Mouse (Mus musculus) testis, adult 2 months (tissue): ENCODE results near the gene Clasrp. TPM values are rescaled to one million over a fixed set of nuclear protein-coding genes. Genes with fewer than 3 reads are reported as not detected.

Experiments
- H3K27ac ChIP-seq: fragments of 200-500 bp; 2 replicates; pipeline ENCODE4 v1.5.1; 2012; ENCODE audit warnings: low read depth, low read length; ENCODE audit not compliant: control insufficient read depth, insufficient read depth
- H3K27me3 ChIP-seq: fragments of 200-500 bp; 2 replicates; pipeline ENCODE4 v1.6.1; 2012; ENCODE audit warnings: mild to moderate bottlenecking, low read length, moderate library complexity; ENCODE audit not compliant: control insufficient read depth, insufficient read depth
- H3K36me3 ChIP-seq: fragments of 200-500 bp; 2 replicates; pipeline ENCODE4 v1.6.1; 2012; ENCODE audit warnings: mild to moderate bottlenecking, low read length; ENCODE audit not compliant: control insufficient read depth, insufficient read depth
- H3K4me1 ChIP-seq: fragments of 200-500 bp; 2 replicates; pipeline ENCODE4 v1.6.1; 2012; ENCODE audit warnings: low read length; ENCODE audit not compliant: control insufficient read depth, insufficient read depth
- H3K4me3 ChIP-seq: fragments of 200-500 bp; 2 replicates; pipeline ENCODE4 v1.5.1; 2012; ENCODE audit warnings: low read depth, mild to moderate bottlenecking, low read length, moderate library complexity, mixed read lengths; ENCODE audit not compliant: control insufficient read depth
- CTCF ChIP-seq: fragments of 200-500 bp; IDR thresholded peaks from 2 replicates; pipeline ENCODE4 v1.5.1; 2012; ENCODE audit warnings: low read depth, mild to moderate bottlenecking, inconsistent platforms, low read length, moderate library complexity; ENCODE audit not compliant: control insufficient read depth, insufficient read depth, insufficient replicate concordance
- POLR2A ChIP-seq: fragments of 200-500 bp; IDR thresholded peaks from 2 replicates; pipeline ENCODE4 v1.6.1; 2012; ENCODE audit warnings: low read depth, mild to moderate bottlenecking, inconsistent platforms, low read length, moderate library complexity; ENCODE audit not compliant: control insufficient read depth
- polyA plus RNA-seq: library from polyadenylated mRNA; depleted of rRNA; stranded (reverse); fragments of >200 nt; gene quantifications from 2 replicates; pipeline ENCODE4 v1.2.3, GENCODE M21; 2012; rRNA removed

The Clasrp gene
- polyA plus RNA-seq, 1 experiment = 99.3 TPM

DNA sequence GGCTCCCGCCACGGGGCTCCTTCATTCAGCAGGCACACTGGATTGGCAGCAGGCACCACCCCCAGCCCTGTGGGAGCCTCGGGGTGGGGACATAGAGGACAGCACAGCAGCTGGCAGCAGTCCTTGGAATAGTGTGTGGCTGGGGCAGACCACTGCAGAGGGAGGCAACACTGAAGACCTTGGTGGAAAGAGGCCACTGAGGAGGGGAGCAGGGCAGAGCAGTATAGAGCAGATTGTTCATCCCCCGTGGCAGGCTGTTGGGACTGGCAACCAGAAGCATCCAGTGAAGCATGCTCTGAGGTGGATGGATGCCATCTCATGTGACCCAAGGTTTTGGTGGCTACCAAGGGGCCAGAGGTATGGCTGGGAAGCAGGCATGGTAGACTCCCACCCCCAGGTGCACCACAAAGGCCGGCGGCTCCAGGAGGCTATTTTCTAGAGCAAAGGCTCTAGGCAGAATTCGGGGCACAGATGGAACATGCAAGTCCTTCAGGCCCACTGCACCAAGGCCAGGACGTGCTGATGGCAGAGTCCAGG is 62.1 kb downstream of the Clasrp start:
- no peaks in the 10 kb centered on the region for H3K27me3 ChIP-seq
- no peak for TF ChIP-seq CTCF
- no peak for TF ChIP-seq POLR2A
- H3K4me1 ChIP-seq = peaks cover 4% of the 10 kb centered on the region
- H3K4me3 ChIP-seq = no peak overlapping the region
- no peak overlapping the region for H3K27ac ChIP-seq
- H3K36me3 ChIP-seq = no peaks in the 10 kb centered on the region

DNA sequence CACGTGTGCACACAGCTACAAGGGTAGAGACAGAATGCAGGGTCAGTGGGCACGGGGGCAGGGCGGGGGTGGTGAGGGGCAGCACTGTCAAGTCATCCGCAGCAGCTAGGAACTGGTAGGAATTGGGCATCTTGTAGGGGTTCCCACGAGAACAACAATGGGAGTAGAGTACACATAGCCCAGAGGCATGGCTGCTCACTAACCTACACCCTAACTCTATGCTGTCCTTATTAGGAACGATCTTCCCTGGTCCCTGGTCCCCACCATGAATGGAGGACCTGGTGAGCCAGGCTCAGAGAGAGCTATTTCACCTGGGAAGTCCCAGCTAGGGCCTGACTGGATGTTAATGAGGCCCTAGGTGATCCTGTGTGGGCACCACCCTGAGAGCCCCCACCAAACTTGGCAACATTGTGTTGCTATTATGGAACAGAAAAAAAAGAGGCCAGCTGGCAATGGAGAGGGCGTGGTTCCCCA is 62.6 kb downstream of the Clasrp start:
- H3K4me1 ChIP-seq = peaks cover 4% of the 10 kb centered on the region
- H3K4me3 ChIP-seq = no peak overlapping the region

DNA sequence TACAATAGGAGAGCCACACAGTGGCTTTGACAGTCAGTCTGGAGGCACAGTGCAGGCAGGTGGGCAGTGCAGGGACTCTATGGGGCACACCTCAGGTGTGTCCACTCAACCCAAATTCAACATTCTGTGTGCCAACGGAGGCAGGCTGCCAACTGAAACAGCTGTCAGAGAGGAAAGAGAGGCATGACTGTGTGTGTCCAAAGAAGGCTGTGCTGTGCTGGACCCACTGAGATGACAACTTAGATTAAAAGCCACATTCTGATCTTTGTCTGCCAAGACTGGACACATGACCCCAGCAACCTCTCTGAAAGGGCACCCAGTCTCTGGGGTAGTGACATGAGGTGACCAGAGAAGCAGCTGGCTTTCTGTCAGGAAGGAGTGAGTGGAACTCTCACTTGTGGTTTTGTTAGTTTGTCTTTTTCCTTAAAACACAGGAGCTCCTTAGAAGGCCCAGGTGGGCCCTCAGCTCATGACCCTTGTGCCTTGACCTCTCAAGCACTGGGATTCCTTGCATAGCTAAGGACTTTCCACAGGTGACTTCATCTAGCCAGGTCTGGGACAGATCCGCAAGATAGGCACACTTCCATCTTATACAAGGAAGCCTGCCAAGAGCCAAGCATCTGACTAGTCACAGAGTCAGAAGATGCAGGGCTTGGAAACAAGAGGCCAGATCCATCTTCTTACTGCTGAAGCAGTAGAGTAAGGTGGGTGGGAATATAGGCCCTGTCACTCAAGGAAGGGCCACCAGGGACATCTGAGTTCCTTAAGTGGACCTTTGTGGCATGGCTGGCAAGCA is 63.3 kb downstream of the Clasrp start:
- TF ChIP-seq POLR2A (no peak), CTCF (no peak)
- Histone ChIP-seq H3K36me3 (no peaks in the 10 kb centered on the region), H3K4me3 (no peak overlapping the region), H3K27me3 (no peaks in the 10 kb centered on the region), H3K27ac (no peak overlapping the region), H3K4me1 (peaks cover 4% of the 10 kb centered on the region)

More for the DNA sequence above, 62.6 kb downstream of the Clasrp start:
- no peaks in the 10 kb centered on the region for H3K36me3 ChIP-seq
- TF ChIP-seq POLR2A (no peak), CTCF (no peak)
- no peak overlapping the region for H3K27ac ChIP-seq
- no peaks in the 10 kb centered on the region for H3K27me3 ChIP-seq

DNA sequence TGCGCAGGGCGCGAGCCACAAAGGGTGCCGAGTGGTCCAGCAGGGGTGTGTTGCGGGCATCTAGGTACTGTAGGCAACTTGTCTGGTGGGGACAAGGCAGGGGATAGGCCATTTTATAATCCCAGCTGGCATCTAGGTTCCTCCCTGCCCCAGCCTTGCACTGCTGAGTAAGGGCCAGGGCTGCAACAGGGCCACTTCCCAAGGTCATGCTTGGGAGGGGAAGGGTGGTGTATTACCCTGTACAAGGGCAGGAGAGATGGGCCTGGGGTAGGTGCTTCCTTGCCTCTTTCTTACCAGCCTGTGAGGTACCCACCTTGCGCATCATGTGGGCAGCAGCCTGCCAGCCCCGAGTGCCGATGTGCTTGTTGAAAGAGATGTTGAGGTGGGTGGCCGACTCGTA is 69.6 kb downstream of the Clasrp start:
- no peaks in the 10 kb centered on the region; the same call in none of the 2 replicates for H3K36me3 ChIP-seq
- no peaks in the 10 kb centered on the region for H3K27me3 ChIP-seq
- no peak for TF ChIP-seq CTCF
- H3K27ac ChIP-seq = no peak overlapping the region
- H3K4me3 ChIP-seq = no peak overlapping the region
- no peaks in the 10 kb centered on the region for H3K4me1 ChIP-seq

DNA sequence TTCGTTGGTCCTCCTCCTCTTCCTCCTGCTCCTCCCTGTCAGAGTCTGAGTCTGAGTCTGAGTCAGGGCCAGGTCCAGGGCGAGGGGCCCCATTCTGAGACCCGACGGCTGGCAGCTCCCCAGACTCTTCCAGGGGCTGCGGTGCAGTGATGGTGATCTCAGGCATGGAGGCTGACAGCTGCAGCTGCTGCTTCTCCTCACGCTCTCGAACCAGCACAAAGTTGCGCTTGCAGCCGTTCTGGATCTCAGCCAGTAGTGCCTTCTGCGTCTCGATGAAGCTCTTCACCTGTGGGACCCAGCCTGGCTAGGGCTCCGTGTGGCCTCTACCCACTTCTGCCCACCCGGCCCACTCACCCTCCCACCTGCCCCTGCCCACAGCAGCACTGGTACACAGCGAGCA is 72.0 kb downstream of the Clasrp start:
- no peaks in the 10 kb centered on the region; the same call in none of the 2 replicates for H3K36me3 ChIP-seq

DNA sequence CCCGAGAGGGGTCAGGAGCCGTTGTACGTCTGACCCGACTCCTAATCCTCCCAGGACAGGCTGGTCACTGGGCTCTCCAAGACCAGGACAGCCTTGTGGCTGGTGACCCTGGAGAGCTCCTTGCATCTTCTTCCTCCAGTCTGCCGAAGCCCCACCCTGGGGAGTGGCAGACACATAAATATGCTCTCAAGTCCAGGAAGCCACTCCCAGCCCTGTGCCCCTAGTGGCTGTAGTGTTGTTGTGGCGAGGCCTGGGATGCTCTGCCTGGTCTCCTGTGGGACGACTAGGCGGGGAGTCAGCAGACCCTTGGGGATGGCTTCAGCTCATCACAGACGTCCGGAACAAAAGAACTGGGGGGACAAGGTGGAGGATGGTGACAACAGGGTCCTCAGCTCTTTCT is 73.2 kb downstream of the Clasrp start:
- H3K4me1 ChIP-seq = no peaks in the 10 kb centered on the region
- no peak for TF ChIP-seq POLR2A
- no peak for TF ChIP-seq CTCF
- H3K4me3 ChIP-seq = no peak overlapping the region
- no peaks in the 10 kb centered on the region; the same call in none of the 2 replicates for H3K36me3 ChIP-seq
- no peak overlapping the region for H3K27ac ChIP-seq
- H3K27me3 ChIP-seq = no peaks in the 10 kb centered on the region

More for the DNA sequence above, 72.0 kb downstream of the Clasrp start:
- Histone ChIP-seq H3K27me3 (no peaks in the 10 kb centered on the region), H3K27ac (no peak overlapping the region), H3K4me3 (no peak overlapping the region), H3K4me1 (no peaks in the 10 kb centered on the region)
- no peak for TF ChIP-seq POLR2A
- TF ChIP-seq CTCF = no peak

Other genes with a start within 250 kb of the Clasrp start
- gene Cd3eap, start 245.0 kb downstream of the Clasrp start, polyA plus RNA-seq = 2.8 and 3.2 TPM in 2 replicates
- gene Ppp1r13l, start 244.7 kb downstream of the Clasrp start, polyA plus RNA-seq = 49.5 and 71.4 TPM in 2 replicates
- 50.6 and 53.3 TPM in 2 replicates for gene Ercc2, start 222.5 kb downstream of the Clasrp start, polyA plus RNA-seq
- gene Klc3, start 200.4 kb downstream of the Clasrp start, polyA plus RNA-seq = 33.3 and 39.9 TPM in 2 replicates
- 2.4 and 8.7 TPM in 2 replicates for gene Ckm, start 199.7 kb downstream of the Clasrp start, polyA plus RNA-seq
- gene Mark4, start 145.7 kb downstream of the Clasrp start, polyA plus RNA-seq = 13.2 and 14.1 TPM in 2 replicates
- gene Exoc3l2, start 141.2 kb downstream of the Clasrp start, polyA plus RNA-seq = 26.1 and 27.2 TPM in 2 replicates
- gene Bloc1s3, start 96.1 kb downstream of the Clasrp start, polyA plus RNA-seq = 3.0 and 3.7 TPM in 2 replicates
- 61.1 and 62.1 TPM in 2 replicates for gene Trappc6a, start 96.1 kb downstream of the Clasrp start, polyA plus RNA-seq
- 5.6 and 6.9 TPM in 2 replicates for gene Nkpd1, start 86.6 kb downstream of the Clasrp start, polyA plus RNA-seq
- 37.3 and 48.4 TPM in 2 replicates for gene Ppp1r37, start 41.4 kb downstream of the Clasrp start, polyA plus RNA-seq
- 7.0 and 10.5 TPM in 2 replicates for gene Zfp296, start 27.2 kb downstream of the Clasrp start, polyA plus RNA-seq
- gene Gemin7, start 26.9 kb downstream of the Clasrp start, polyA plus RNA-seq = 64.1 and 68.2 TPM in 2 replicates
- 4.1 and 5.1 TPM in 2 replicates for gene Relb, start 25.0 kb upstream of the Clasrp start, polyA plus RNA-seq
- 81.1 and 85.6 TPM in 2 replicates for gene Clptm1, start 60.5 kb upstream of the Clasrp start, polyA plus RNA-seq
- gene Apoc2, start 73.5 kb upstream of the Clasrp start, polyA plus RNA-seq = 0.38 and 0.47 TPM in 2 replicates
- gene Gm44805, start 76.9 kb upstream of the Clasrp start, polyA plus RNA-seq = not detected in 2 replicates
- gene Apoc4, start 77.0 kb upstream of the Clasrp start, polyA plus RNA-seq = not detected in 2 replicates
- 17.3 and 21.1 TPM in 2 replicates for gene Apoc1, start 88.2 kb upstream of the Clasrp start, polyA plus RNA-seq
- 122 and 180 TPM in 2 replicates for gene Apoe, start 94.7 kb upstream of the Clasrp start, polyA plus RNA-seq
- 36.8 and 38.3 TPM in 2 replicates for gene Tomm40, start 111.0 kb upstream of the Clasrp start, polyA plus RNA-seq
- 69.1 and 71.8 TPM in 2 replicates for gene Nectin2, start 146.0 kb upstream of the Clasrp start, polyA plus RNA-seq
- 4.5 and 7.5 TPM in 2 replicates for gene Bcam, start 166.5 kb upstream of the Clasrp start, polyA plus RNA-seq
- 0.82 TPM in 1 of 2 replicates, not detected in the other for gene Cblc, start 192.3 kb upstream of the Clasrp start, polyA plus RNA-seq
- 4.4 and 5.9 TPM in 2 replicates for gene Bcl3, start 218.3 kb upstream of the Clasrp start, polyA plus RNA-seq
- gene Gm19345, start 247.5 kb upstream of the Clasrp start, polyA plus RNA-seq = 0.21 and 0.42 TPM in 2 replicates